Mouse (Mus musculus): ENCODE results near the gene Rhov. TPM values are rescaled to one million over a fixed set of nuclear protein-coding genes. Genes with fewer than 3 reads are reported as not detected.
A peak's percentile ranks its signal among the peaks of the same experiment; 100 is the strongest.

Rhov gene
- polyA plus RNA-seq, 1 experiment from 2014 or later, result 3.0 TPM

DNA sequence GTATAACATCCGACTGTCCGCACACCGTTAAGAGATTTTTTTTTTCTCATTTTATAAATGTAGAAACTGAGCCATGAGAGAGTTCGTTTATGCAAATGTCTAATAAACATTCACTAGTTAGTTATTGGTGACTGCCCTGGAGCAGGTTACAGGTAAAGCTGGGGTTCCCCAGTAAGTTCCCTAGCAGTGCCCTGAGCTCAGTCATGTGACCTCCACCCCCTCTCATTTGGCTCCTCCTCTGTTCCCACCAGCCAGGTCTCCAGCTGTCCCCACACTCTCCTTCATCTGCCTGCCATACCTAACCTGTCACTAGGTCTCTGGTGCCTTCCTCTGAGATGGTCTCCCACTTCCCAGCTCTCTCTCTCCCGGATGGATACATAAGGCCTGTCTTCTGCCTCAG, 16.3 kb upstream of the Rhov start:
- DNase-seq (ENCODE audit: low spot score) (no peak), ATAC-seq (no peak)
- no peak overlapping the region for H3K4me3 ChIP-seq (ENCODE audit: low read depth, low read length)
- no peaks in the 10 kb centered on the region for H3K27me3 ChIP-seq (replicated peaks; ENCODE audit: insufficient read depth, low read length)
- H3K36me3 ChIP-seq (ENCODE audit: insufficient read depth, low read length), result no peaks in the 10 kb centered on the region
- H3K9ac ChIP-seq (replicated peaks; ENCODE audit: low read depth), result no peak overlapping the region
- no peaks in the 10 kb centered on the region for H3K9me3 ChIP-seq (ENCODE audit: low read length)
- 91% methylated on average over 5 of the region's 5 CpGs for WGBS
- TF ChIP-seq CTCF (IDR thresholded peaks at IDR 0.05) (no peak), EP300 (IDR thresholded peaks at IDR 0.05) (no peak)
- H3K27ac ChIP-seq (ENCODE audit: low read length), result no peak overlapping the region
- H3K4me2 ChIP-seq (replicated peaks; ENCODE audit: low read depth, low read length), result no peak overlapping the region
- no peaks in the 10 kb centered on the region for H3K4me1 ChIP-seq (ENCODE audit: insufficient read depth, low read depth, low read length)

- H3K9ac ChIP-seq (replicated peaks; ENCODE audit: low read depth), result no peak overlapping the region
- no peak overlapping the region for H3K27ac ChIP-seq (ENCODE audit: low read length)
- H3K36me3 ChIP-seq (ENCODE audit: insufficient read depth, low read length), result no peaks in the 10 kb centered on the region
- DNase-seq (ENCODE audit: low spot score) (no peak), ATAC-seq (peak; percentile 26)
- no peaks in the 10 kb centered on the region for H3K9me3 ChIP-seq (ENCODE audit: low read length)
- TF ChIP-seq CTCF (IDR thresholded peaks at IDR 0.05) (no peak), EP300 (IDR thresholded peaks at IDR 0.05) (no peak)
- no peak overlapping the region for H3K4me3 ChIP-seq (ENCODE audit: low read depth, low read length)
- H3K4me2 ChIP-seq (replicated peaks; ENCODE audit: low read depth, low read length), result no peak overlapping the region
- H3K27me3 ChIP-seq (replicated peaks; ENCODE audit: insufficient read depth, low read length), result no peaks in the 10 kb centered on the region
- H3K4me1 ChIP-seq (ENCODE audit: insufficient read depth, low read depth, low read length), result no peaks in the 10 kb centered on the region
- 59% methylated on average over 7 of the region's 7 CpGs for WGBS
These were observed 11.0 kb upstream of the Rhov start for GRCm38 (mm10) chr2:119281899-119282565.

DNA sequence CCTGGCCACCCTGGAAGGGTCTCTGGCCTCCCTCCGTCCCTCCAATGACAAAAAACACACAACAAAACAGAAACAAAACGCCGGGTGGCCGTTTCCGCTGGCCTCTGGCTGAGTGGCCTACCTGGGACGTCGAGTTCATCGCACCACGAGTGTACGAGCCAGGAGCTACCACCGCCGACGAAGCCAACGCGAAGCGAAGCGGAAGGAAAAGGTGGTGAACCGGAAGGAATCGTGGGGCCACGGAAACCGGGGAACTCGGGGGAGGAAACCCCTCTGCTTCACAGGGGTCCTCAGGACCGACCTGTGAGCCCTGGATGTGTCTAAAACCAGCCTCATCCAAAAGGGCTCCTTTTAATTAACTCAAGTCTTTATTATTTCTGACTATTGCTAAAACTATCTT, 6.7 kb upstream of the Rhov start:
- Histone ChIP-seq H3K4me2 (replicated peaks; ENCODE audit: low read depth, low read length) (no peak overlapping the region), H3K27me3 (replicated peaks; ENCODE audit: insufficient read depth, low read length) (no peaks in the 10 kb centered on the region), H3K9me3 (ENCODE audit: low read length) (no peaks in the 10 kb centered on the region), H3K27ac (ENCODE audit: low read length) (no peak overlapping the region), H3K4me1 (ENCODE audit: insufficient read depth, low read depth, low read length) (no peaks in the 10 kb centered on the region), H3K4me3 (ENCODE audit: low read depth, low read length) (no peak overlapping the region), H3K36me3 (ENCODE audit: insufficient read depth, low read length) (no peaks in the 10 kb centered on the region), H3K9ac (replicated peaks; ENCODE audit: low read depth) (no peak overlapping the region)
- 86% methylated on average over 23 of the region's 23 CpGs for WGBS
- TF ChIP-seq CTCF (IDR thresholded peaks at IDR 0.05), result no peak
- TF ChIP-seq EP300 (IDR thresholded peaks at IDR 0.05), result no peak
- ATAC-seq (no peak), DNase-seq (ENCODE audit: low spot score) (no peak)

GRCm38 (mm10) chr2:119276926-119277325, 5.9 kb upstream of the Rhov start:
- DNase-seq (ENCODE audit: low spot score), result no peak
- Histone ChIP-seq H3K9ac (replicated peaks; ENCODE audit: low read depth) (no peak overlapping the region), H3K4me2 (replicated peaks; ENCODE audit: low read depth, low read length) (no peak overlapping the region), H3K27ac (ENCODE audit: low read length) (no peak overlapping the region), H3K4me3 (ENCODE audit: low read depth, low read length) (no peak overlapping the region), H3K4me1 (ENCODE audit: insufficient read depth, low read depth, low read length) (no peaks in the 10 kb centered on the region), H3K27me3 (replicated peaks; ENCODE audit: insufficient read depth, low read length) (no peaks in the 10 kb centered on the region), H3K36me3 (ENCODE audit: insufficient read depth, low read length) (no peaks in the 10 kb centered on the region), H3K9me3 (ENCODE audit: low read length) (no peaks in the 10 kb centered on the region)
- no peak for TF ChIP-seq EP300 (IDR thresholded peaks at IDR 0.05)
- no peak for TF ChIP-seq CTCF (IDR thresholded peaks at IDR 0.05)
- ATAC-seq, result no peak
- 78% methylated on average over 7 of the region's 7 CpGs for WGBS

DNA sequence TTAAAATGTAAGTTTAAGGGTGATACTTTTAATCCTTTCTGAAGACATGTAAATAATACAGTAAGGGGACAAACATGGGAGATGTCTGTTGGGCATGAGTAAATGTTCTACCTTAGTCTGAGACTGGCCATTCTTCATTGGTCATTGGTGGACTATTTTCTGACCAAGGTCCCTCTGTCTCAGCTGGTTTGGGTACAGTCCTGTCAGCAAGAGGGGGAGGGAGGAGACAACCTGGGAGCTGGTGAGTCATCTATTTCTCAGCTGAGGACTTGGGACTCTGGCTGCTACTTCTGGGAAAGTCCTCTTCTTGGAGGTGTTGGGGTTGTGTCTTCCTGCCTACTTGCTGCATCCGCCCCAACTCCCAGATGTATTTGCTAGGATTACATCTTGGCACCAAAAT, 3.1 kb upstream of the Rhov start:
- DNase-seq (ENCODE audit: low spot score) (no peak), ATAC-seq (no peak)
- H3K4me3 ChIP-seq (ENCODE audit: low read depth, low read length), result no peak overlapping the region
- no peak overlapping the region for H3K27ac ChIP-seq (ENCODE audit: low read length)
- 84% methylated on average over 1 of the region's 1 CpGs for WGBS
- H3K4me2 ChIP-seq (replicated peaks; ENCODE audit: low read depth, low read length), result no peak overlapping the region
- H3K4me1 ChIP-seq (ENCODE audit: insufficient read depth, low read depth, low read length), result 0 out of 2 replicates have a peak, but pooled peaks cover 4% of the 10 kb centered on the region
- H3K36me3 ChIP-seq (ENCODE audit: insufficient read depth, low read length), result no peaks in the 10 kb centered on the region
- no peaks in the 10 kb centered on the region for H3K27me3 ChIP-seq (replicated peaks; ENCODE audit: insufficient read depth, low read length)
- H3K9ac ChIP-seq (replicated peaks; ENCODE audit: low read depth), result no peak overlapping the region
- no peaks in the 10 kb centered on the region for H3K9me3 ChIP-seq (ENCODE audit: low read length)
- TF ChIP-seq EP300 (IDR thresholded peaks at IDR 0.05), result no peak
- TF ChIP-seq CTCF (IDR thresholded peaks at IDR 0.05), result no peak

GRCm38 (mm10) chr2:119270286-119270642, 808 bp downstream of the Rhov start:
- Histone ChIP-seq H3K9me3 (ENCODE audit: low read length) (no peaks in the 10 kb centered on the region), H3K4me2 (replicated peaks; ENCODE audit: low read depth, low read length) (peak overlapping the region; percentile 97), H3K4me3 (ENCODE audit: low read depth, low read length) (peak overlapping the region; percentile 49; the same call in 1 of the 2 replicates), H3K27me3 (replicated peaks; ENCODE audit: insufficient read depth, low read length) (no peaks in the 10 kb centered on the region), H3K4me1 (ENCODE audit: insufficient read depth, low read depth, low read length) (0 out of 2 replicates have a peak, but pooled peaks cover 4% of the 10 kb centered on the region), H3K27ac (ENCODE audit: low read length) (no peak overlapping the region), H3K36me3 (ENCODE audit: insufficient read depth, low read length) (no peaks in the 10 kb centered on the region), H3K9ac (replicated peaks; ENCODE audit: low read depth) (no peak overlapping the region)
- WGBS, result 55% methylated on average over 9 of the region's 9 CpGs
- TF ChIP-seq CTCF (IDR thresholded peaks at IDR 0.05) (no peak), EP300 (IDR thresholded peaks at IDR 0.05) (no peak)
- ATAC-seq (no peak), DNase-seq (ENCODE audit: low spot score) (no peak)
